Mouse (Mus musculus): ENCODE data around the gene Usp25. TPM values are rescaled to one million over a fixed set of nuclear protein-coding genes. Genes with fewer than 3 reads are reported as not detected.

Gene Usp25
- polyA plus RNA-seq, 1 experiment from 2014 or later = 27.4 TPM

- no peak overlapping the region for H3K9ac ChIP-seq
- H3K9me3 ChIP-seq = no peaks in the 10 kb centered on the region
- H3K27me3 ChIP-seq = no peaks in the 10 kb centered on the region
- H3K4me1 ChIP-seq = no peaks in the 10 kb centered on the region
- no peak for ATAC-seq (ENCODE audit: insufficient number of reproducible peaks, insufficient read depth, low FRiP score, low TSS enrichment)
- H3K36me3 ChIP-seq = no peaks in the 10 kb centered on the region; the same call in 1 of the 2 replicates
- no peak overlapping the region for H3K4me3 ChIP-seq
- H3K27ac ChIP-seq = no peak overlapping the region
- H3K4me2 ChIP-seq (replicated peaks) = no peak overlapping the region
- 87% methylated on average over 7 of the region's 7 CpGs for WGBS
Observed at GRCm38 (mm10) chr16:77095017-77095551, 81.6 kb downstream of the Usp25 start.

DNA sequence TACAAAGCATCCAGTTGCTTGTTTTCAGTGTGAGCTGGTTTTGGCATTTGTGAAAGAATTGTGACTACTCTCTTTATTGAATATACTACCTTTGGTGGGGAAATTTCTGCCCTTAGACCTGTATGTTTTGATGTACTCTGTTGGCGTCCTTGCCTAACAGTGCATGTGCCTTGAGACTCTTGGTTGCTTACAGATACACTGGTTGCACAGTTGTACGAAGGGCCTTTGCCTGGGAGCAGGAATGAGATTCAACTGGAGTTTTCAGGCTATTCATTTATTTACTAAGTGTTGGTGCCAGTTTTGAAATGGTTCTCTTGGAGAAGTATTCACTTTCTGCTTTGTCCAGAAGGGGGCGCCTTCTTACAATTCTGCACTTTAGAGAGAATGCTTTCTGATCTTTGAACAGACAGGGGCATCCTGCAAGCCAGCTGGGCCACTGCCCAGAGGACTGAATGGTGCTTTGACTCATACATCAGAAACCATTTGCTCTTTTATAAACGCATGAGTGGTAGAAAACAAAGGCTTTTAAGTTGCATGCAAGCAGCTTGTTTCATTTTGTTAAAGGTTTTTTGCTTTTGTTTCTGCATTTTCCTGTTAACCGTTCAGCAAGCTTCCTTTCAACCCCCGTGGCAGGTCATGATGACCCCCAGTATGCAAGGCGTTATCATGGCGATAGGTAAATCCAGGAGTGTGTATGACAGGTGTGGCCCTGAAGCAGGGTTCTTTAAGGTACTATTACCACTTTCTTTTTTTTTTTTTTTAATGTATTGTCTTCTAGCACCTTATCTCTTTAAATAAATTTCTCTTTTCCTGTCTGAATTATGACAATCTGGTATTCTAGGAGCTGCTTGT lies 85.7 kb downstream of the Usp25 start:
- Histone ChIP-seq H3K9ac (no peak overlapping the region), H3K27me3 (no peaks in the 10 kb centered on the region), H3K4me2 (replicated peaks) (no peak overlapping the region), H3K4me1 (no peaks in the 10 kb centered on the region), H3K4me3 (no peak overlapping the region), H3K9me3 (no peaks in the 10 kb centered on the region), H3K36me3 (peaks cover 6% of the 10 kb centered on the region), H3K27ac (no peak overlapping the region)
- WGBS = 70% methylated on average over 8 of the region's 8 CpGs
- ATAC-seq (ENCODE audit: insufficient number of reproducible peaks, insufficient read depth, low FRiP score, low TSS enrichment) = no peak

DNA sequence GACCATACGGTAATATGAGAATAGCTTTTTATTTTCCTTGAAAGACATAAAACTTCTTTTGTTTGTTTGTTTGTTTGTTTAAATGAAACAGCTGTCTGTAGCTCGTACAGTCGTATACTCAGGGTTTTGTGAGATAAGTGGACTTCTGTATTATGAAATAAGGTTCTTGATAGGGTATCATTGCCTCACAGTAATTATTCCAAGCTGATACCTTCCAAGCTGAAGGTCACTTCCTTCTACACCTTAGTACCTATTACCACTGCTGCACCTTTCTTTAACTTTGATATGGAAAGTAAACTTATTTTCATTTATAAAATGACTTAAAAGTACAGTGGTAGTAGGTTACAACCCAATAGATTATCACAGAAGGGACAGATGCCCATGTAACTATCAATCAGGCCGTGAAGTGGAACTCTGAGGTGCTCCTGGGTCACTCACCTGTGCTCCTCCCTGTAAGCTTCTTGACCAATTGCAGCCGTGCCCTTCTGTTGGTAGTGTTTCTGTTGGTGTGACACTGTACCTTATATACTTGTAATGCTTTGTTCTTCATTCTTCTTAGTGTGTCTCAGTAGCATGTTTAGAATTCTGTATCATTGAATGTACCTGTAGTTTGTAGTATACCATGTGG lies 90.2 kb downstream of the Usp25 start:
- 92% methylated on average over 5 of the region's 5 CpGs for WGBS
- Histone ChIP-seq H3K4me2 (replicated peaks) (no peak overlapping the region), H3K27ac (no peak overlapping the region), H3K27me3 (no peaks in the 10 kb centered on the region), H3K9me3 (no peaks in the 10 kb centered on the region), H3K9ac (no peak overlapping the region), H3K4me1 (no peaks in the 10 kb centered on the region), H3K36me3 (peaks cover 6% of the 10 kb centered on the region), H3K4me3 (no peak overlapping the region)
- no peak for ATAC-seq (ENCODE audit: insufficient number of reproducible peaks, insufficient read depth, low FRiP score, low TSS enrichment)

- Histone ChIP-seq H3K9ac (no peak overlapping the region), H3K4me3 (no peak overlapping the region), H3K4me2 (replicated peaks) (no peak overlapping the region), H3K9me3 (no peaks in the 10 kb centered on the region), H3K27me3 (no peaks in the 10 kb centered on the region), H3K36me3 (peaks cover 22% of the 10 kb centered on the region), H3K27ac (no peak overlapping the region), H3K4me1 (no peaks in the 10 kb centered on the region)
- no peak for ATAC-seq (ENCODE audit: insufficient number of reproducible peaks, insufficient read depth, low FRiP score, low TSS enrichment)
- WGBS = 74% methylated on average over 1 of the region's 1 CpGs
Observed at GRCm38 (mm10) chr16:77111268-77111667, 97.8 kb downstream of the Usp25 start.

DNA sequence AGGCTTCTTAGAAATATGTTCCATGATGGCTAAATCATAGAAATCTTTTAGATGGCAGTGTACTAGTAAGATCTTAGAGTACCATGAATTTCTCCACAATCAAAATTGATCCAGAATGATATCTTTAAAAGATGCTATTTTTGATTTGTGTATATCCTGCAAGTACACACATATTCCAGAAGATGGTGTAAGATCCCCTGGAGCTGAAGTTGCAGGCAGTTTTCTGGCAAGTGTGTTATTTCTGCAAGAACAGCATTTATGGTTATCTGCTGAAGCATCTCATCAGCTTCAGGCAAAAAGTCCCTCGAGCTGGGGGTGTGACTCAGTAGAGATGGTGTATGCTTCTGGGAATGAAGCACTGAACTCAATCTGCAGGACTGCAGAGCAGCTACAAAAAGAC lies 112.4 kb downstream of the Usp25 start:
- Histone ChIP-seq H3K27me3 (no peaks in the 10 kb centered on the region), H3K36me3 (no peaks in the 10 kb centered on the region), H3K27ac (no peak overlapping the region), H3K9me3 (no peaks in the 10 kb centered on the region), H3K4me3 (no peak overlapping the region), H3K9ac (no peak overlapping the region), H3K4me2 (replicated peaks) (no peak overlapping the region), H3K4me1 (no peaks in the 10 kb centered on the region)
- no peak for ATAC-seq (ENCODE audit: insufficient number of reproducible peaks, insufficient read depth, low FRiP score, low TSS enrichment)
- 71% methylated on average over 1 of the region's 1 CpGs for WGBS

GRCm38 (mm10) chr16:77128683-77129082 lies 115.2 kb downstream of the Usp25 start:
- Histone ChIP-seq H3K27ac (no peak overlapping the region), H3K4me3 (no peak overlapping the region), H3K9me3 (no peaks in the 10 kb centered on the region), H3K4me1 (no peaks in the 10 kb centered on the region), H3K4me2 (replicated peaks) (no peak overlapping the region), H3K9ac (no peak overlapping the region), H3K27me3 (no peaks in the 10 kb centered on the region), H3K36me3 (no peaks in the 10 kb centered on the region)
- ATAC-seq (ENCODE audit: insufficient number of reproducible peaks, insufficient read depth, low FRiP score, low TSS enrichment) = no peak
- 40% methylated on average over 5 of the region's 5 CpGs for WGBS

- H3K27me3 ChIP-seq = no peaks in the 10 kb centered on the region
- H3K4me1 ChIP-seq = no peaks in the 10 kb centered on the region
- no peak overlapping the region for H3K4me3 ChIP-seq
- no peak for ATAC-seq (ENCODE audit: insufficient number of reproducible peaks, insufficient read depth, low FRiP score, low TSS enrichment)
- WGBS = 84% methylated on average over 5 of the region's 5 CpGs
- no peaks in the 10 kb centered on the region for H3K9me3 ChIP-seq
- no peak overlapping the region for H3K27ac ChIP-seq
- H3K9ac ChIP-seq = no peak overlapping the region
- no peak overlapping the region for H3K4me2 ChIP-seq (replicated peaks)
- no peaks in the 10 kb centered on the region for H3K36me3 ChIP-seq
Observed at GRCm38 (mm10) chr16:77133055-77133454, 119.5 kb downstream of the Usp25 start.

- WGBS = 85% methylated on average over 7 of the region's 7 CpGs
- H3K9ac ChIP-seq = no peak overlapping the region
- no peak for ATAC-seq (ENCODE audit: insufficient number of reproducible peaks, insufficient read depth, low FRiP score, low TSS enrichment)
Observed at GRCm38 (mm10) chr16:77140651-77141050, 127.1 kb downstream of the Usp25 start.

DNA sequence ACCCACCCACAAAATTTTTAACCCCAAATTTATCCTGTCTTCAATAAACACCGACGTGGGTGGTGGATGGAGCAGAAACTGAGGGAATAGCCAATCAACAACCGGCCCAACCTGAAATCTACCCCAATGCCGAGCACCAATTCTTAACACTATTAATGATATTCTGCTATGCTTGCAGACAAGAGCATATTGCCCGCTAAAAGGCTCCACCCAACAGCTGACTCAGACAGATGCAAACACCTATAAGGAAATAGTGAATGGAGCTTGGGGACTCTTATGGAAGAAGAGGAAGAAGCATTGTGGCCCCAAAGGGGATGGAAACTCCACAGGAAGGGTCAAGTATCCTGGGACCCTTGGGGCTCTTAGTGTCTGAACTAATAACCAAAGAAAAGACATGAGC lies 133.3 kb downstream of the Usp25 start:
- Histone ChIP-seq H3K27me3 (no peaks in the 10 kb centered on the region), H3K27ac (no peak overlapping the region), H3K4me1 (no peaks in the 10 kb centered on the region), H3K9me3 (no peaks in the 10 kb centered on the region), H3K36me3 (no peaks in the 10 kb centered on the region), H3K4me3 (no peak overlapping the region), H3K4me2 (replicated peaks) (no peak overlapping the region), H3K9ac (no peak overlapping the region)
- WGBS = 95% methylated on average over 5 of the region's 5 CpGs
- no peak for ATAC-seq (ENCODE audit: insufficient number of reproducible peaks, insufficient read depth, low FRiP score, low TSS enrichment)

More at GRCm38 (mm10) chr16:77140651-77141050, 127.1 kb downstream of the Usp25 start:
- no peak overlapping the region for H3K4me2 ChIP-seq (replicated peaks)
- no peaks in the 10 kb centered on the region for H3K27me3 ChIP-seq
- no peak overlapping the region for H3K4me3 ChIP-seq
- no peaks in the 10 kb centered on the region for H3K9me3 ChIP-seq
- no peaks in the 10 kb centered on the region for H3K4me1 ChIP-seq
- H3K36me3 ChIP-seq = no peaks in the 10 kb centered on the region
- H3K27ac ChIP-seq = no peak overlapping the region

DNA sequence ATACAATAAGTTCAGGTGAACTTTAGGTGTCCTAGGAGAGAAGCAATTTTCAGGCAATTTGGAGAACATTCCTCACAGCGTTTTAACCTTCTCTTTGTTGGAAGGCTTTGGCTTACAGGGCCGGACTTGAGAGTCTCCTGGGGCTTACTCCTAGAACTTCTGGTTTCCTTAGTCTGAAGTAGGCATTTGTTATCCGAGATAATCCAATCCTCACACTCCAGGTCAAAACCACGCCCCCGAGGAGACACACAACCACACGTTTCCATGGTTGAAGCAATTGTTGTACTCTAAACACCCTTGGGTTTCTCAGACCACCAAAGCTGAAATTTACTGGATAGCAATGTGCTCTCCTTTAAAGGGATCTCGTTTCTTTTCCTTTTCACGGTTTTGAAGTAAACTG lies 136.8 kb downstream of the Usp25 start:
- no peak overlapping the region for H3K4me2 ChIP-seq (replicated peaks)
- no peaks in the 10 kb centered on the region for H3K36me3 ChIP-seq
- no peaks in the 10 kb centered on the region for H3K27me3 ChIP-seq
- H3K27ac ChIP-seq = no peak overlapping the region
- H3K4me1 ChIP-seq = no peaks in the 10 kb centered on the region
- no peak overlapping the region for H3K9ac ChIP-seq
- no peak for ATAC-seq (ENCODE audit: insufficient number of reproducible peaks, insufficient read depth, low FRiP score, low TSS enrichment)
- WGBS = 38% methylated on average over 8 of the region's 8 CpGs
- H3K9me3 ChIP-seq = no peaks in the 10 kb centered on the region
- H3K4me3 ChIP-seq = no peak overlapping the region

GRCm38 (mm10) chr16:77150884-77151283 lies 137.4 kb downstream of the Usp25 start:
- WGBS = 65% methylated on average over 4 of the region's 4 CpGs
- Histone ChIP-seq H3K9me3 (no peaks in the 10 kb centered on the region), H3K4me2 (replicated peaks) (no peak overlapping the region), H3K4me3 (no peak overlapping the region), H3K4me1 (no peaks in the 10 kb centered on the region), H3K36me3 (no peaks in the 10 kb centered on the region), H3K27me3 (no peaks in the 10 kb centered on the region), H3K9ac (no peak overlapping the region), H3K27ac (no peak overlapping the region)
- ATAC-seq (ENCODE audit: insufficient number of reproducible peaks, insufficient read depth, low FRiP score, low TSS enrichment) = no peak

DNA sequence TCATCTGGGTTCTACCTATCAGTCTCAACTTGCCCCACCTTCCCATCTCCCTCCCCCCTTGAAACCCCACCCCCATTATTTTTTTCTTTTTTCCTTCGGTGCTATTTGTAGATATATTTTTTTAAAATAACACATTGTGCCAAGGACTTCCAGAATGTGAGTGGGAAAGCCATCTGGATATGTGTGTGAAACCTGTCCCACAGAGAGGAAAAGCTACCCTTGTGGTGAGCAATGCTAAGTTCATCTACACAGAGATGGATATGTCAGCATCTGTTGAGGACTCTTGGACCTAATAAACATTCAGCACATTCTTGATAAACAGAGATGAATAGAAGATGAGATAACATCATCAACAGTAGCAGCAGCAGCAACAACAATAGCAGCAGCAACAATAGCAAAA lies 138.8 kb downstream of the Usp25 start:
- H3K27ac ChIP-seq = no peak overlapping the region
- H3K9me3 ChIP-seq = no peaks in the 10 kb centered on the region
- no peak for ATAC-seq (ENCODE audit: insufficient number of reproducible peaks, insufficient read depth, low FRiP score, low TSS enrichment)
- no peak overlapping the region for H3K4me3 ChIP-seq
- H3K27me3 ChIP-seq = no peaks in the 10 kb centered on the region
- WGBS = 75% methylated on average over 1 of the region's 1 CpGs
- no peak overlapping the region for H3K9ac ChIP-seq
- H3K4me2 ChIP-seq (replicated peaks) = no peak overlapping the region
- H3K4me1 ChIP-seq = no peaks in the 10 kb centered on the region
- no peaks in the 10 kb centered on the region for H3K36me3 ChIP-seq
